Mouse (Mus musculus) testis, adult 2 months (tissue): Measurements from ENCODE around the gene She. TPM values are rescaled to one million over a fixed set of nuclear protein-coding genes. Genes with fewer than 3 reads are reported as not detected.
"Not testable (repeated sequence)": the region's sequence is repeated elsewhere in the genome, so short reads cannot be mapped to it uniquely, and the experiment has no call there.

Experiments used
- H3K27ac ChIP-seq: fragments of 200-500 bp; 2 replicates; pipeline ENCODE4 v1.5.1; 2012; ENCODE audit warnings: low read depth, low read length; ENCODE audit not compliant: control insufficient read depth, insufficient read depth
- H3K27me3 ChIP-seq: fragments of 200-500 bp; 2 replicates; pipeline ENCODE4 v1.6.1; 2012; ENCODE audit warnings: mild to moderate bottlenecking, low read length, moderate library complexity; ENCODE audit not compliant: control insufficient read depth, insufficient read depth
- H3K36me3 ChIP-seq: fragments of 200-500 bp; 2 replicates; pipeline ENCODE4 v1.6.1; 2012; ENCODE audit warnings: mild to moderate bottlenecking, low read length; ENCODE audit not compliant: control insufficient read depth, insufficient read depth
- H3K4me1 ChIP-seq: fragments of 200-500 bp; 2 replicates; pipeline ENCODE4 v1.6.1; 2012; ENCODE audit warnings: low read length; ENCODE audit not compliant: control insufficient read depth, insufficient read depth
- H3K4me3 ChIP-seq: fragments of 200-500 bp; 2 replicates; pipeline ENCODE4 v1.5.1; 2012; ENCODE audit warnings: low read depth, mild to moderate bottlenecking, low read length, moderate library complexity, mixed read lengths; ENCODE audit not compliant: control insufficient read depth
- CTCF ChIP-seq: fragments of 200-500 bp; IDR thresholded peaks from 2 replicates; pipeline ENCODE4 v1.5.1; 2012; ENCODE audit warnings: low read depth, mild to moderate bottlenecking, inconsistent platforms, low read length, moderate library complexity; ENCODE audit not compliant: control insufficient read depth, insufficient read depth, insufficient replicate concordance
- POLR2A ChIP-seq: fragments of 200-500 bp; IDR thresholded peaks from 2 replicates; pipeline ENCODE4 v1.6.1; 2012; ENCODE audit warnings: low read depth, mild to moderate bottlenecking, inconsistent platforms, low read length, moderate library complexity; ENCODE audit not compliant: control insufficient read depth
- polyA plus RNA-seq: library from polyadenylated mRNA; depleted of rRNA; stranded (reverse); fragments of >200 nt; gene quantifications from 2 replicates; pipeline ENCODE4 v1.2.3, GENCODE M21; 2012

Gene She
- polyA plus RNA-seq, 1 experiment, result 0.12 TPM

DNA sequence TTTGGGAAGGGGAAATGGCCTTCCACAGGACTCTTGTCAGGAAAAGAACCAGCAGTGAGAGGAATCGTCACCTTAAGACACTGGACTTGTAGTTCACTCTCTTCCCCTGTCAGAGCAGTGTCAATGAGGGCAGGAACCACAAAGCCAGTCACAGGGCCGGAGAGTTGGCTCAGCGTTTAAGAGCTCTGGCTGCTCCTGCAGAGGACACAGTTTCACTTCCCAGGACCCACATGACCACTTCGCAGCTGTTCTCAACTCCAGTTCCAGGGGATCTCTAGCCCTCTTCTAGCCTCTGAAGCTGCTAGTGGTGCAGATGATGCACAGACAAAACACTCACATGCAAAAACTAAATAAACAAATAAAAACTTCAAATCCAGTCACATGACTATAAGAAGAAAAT, 34.8 kb upstream of the She start:
- no peak for TF ChIP-seq CTCF
- TF ChIP-seq POLR2A, result no peak
- no peak overlapping the region for H3K27ac ChIP-seq
- H3K36me3 ChIP-seq, result no peaks in the 10 kb centered on the region
- H3K27me3 ChIP-seq, result no peaks in the 10 kb centered on the region
- no peak overlapping the region for H3K4me3 ChIP-seq
- peaks cover 2% of the 10 kb centered on the region; the same call in 1 of the 2 replicates for H3K4me1 ChIP-seq

DNA sequence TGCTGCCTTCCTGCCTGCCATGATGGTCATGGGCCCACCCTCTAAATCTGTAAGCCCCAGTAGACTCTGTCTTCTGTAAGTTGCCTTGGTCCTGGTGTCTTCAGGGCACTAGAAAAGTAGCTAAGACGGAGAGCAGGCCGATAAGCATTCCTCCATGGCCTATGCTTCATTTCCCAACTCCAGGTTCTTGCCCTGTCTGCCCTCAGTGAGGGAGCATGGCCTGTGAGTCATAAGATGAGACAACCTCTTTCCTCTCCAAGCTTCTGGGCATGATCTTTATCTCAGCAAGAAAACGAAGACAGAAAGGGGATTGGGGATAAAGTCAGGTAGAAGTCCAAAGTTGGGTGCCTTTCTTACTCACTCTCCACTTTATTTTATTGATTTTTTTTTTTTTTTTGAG, 32.7 kb upstream of the She start:
- Histone ChIP-seq H3K27ac (no peak overlapping the region), H3K4me3 (peak overlapping the region; percentile 67), H3K36me3 (no peaks in the 10 kb centered on the region), H3K27me3 (no peaks in the 10 kb centered on the region), H3K4me1 (peaks cover 2% of the 10 kb centered on the region; the same call in 1 of the 2 replicates)
- no peak for TF ChIP-seq POLR2A
- no peak for TF ChIP-seq CTCF

- no peaks in the 10 kb centered on the region for H3K36me3 ChIP-seq
- H3K27ac ChIP-seq, result no peak overlapping the region
- H3K27me3 ChIP-seq, result no peaks in the 10 kb centered on the region
- H3K4me1 ChIP-seq, result peaks cover 2% of the 10 kb centered on the region; the same call in 1 of the 2 replicates
- H3K4me3 ChIP-seq, result peak overlapping the region; percentile 67
- TF ChIP-seq CTCF (no peak), POLR2A (no peak)
Measured at GRCm38 (mm10) chr3:89799476-89799875, 31.7 kb upstream of the She start.

GRCm38 (mm10) chr3:89800078-89800477, 31.1 kb upstream of the She start:
- H3K36me3 ChIP-seq, H3K27me3 ChIP-seq, H3K4me1 ChIP-seq, H3K4me3 ChIP-seq, H3K27ac ChIP-seq: not testable (repeated sequence)

GRCm38 (mm10) chr3:89800774-89801506, 30.2 kb upstream of the She start:
- no peaks in the 10 kb centered on the region for H3K27me3 ChIP-seq
- H3K36me3 ChIP-seq, result no peaks in the 10 kb centered on the region
- H3K27ac ChIP-seq, result no peak overlapping the region
- no peak overlapping the region for H3K4me3 ChIP-seq
- no peak for TF ChIP-seq CTCF
- no peak for TF ChIP-seq POLR2A
- H3K4me1 ChIP-seq, result peaks cover 2% of the 10 kb centered on the region; the same call in 1 of the 2 replicates

- Histone ChIP-seq H3K27me3 (no peaks in the 10 kb centered on the region), H3K36me3 (no peaks in the 10 kb centered on the region), H3K4me3 (no peak overlapping the region), H3K27ac (no peak overlapping the region), H3K4me1 (peaks cover 2% of the 10 kb centered on the region; the same call in 1 of the 2 replicates)
- no peak for TF ChIP-seq CTCF
- no peak for TF ChIP-seq POLR2A
Measured at GRCm38 (mm10) chr3:89801507-89801847, 29.7 kb upstream of the She start.

DNA sequence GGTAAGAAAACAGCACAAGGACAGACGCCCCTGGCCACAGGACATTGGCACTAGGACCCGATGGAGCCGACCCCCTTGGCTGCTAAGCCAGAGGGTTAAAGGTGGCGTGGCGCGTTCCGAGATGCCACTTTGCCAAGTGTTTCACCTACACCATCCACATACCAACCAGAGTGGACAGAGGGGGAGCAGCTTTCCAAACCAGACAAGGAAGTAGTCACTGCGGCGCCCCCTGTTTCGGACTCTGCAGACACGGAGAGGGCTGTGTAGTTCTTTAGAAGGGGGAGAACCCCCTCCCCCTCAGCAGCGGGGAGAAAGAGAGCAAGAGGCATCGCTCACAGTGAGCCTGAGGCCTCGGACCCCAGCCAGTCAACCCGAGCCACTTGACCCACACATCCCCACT, 28.3 kb upstream of the She start:
- H3K4me3 ChIP-seq, result no peak overlapping the region
- H3K36me3 ChIP-seq, result no peaks in the 10 kb centered on the region
- no peaks in the 10 kb centered on the region for H3K27me3 ChIP-seq
- no peak overlapping the region for H3K27ac ChIP-seq
- peaks cover 2% of the 10 kb centered on the region; the same call in 1 of the 2 replicates for H3K4me1 ChIP-seq
- TF ChIP-seq POLR2A (no peak), CTCF (no peak)

DNA sequence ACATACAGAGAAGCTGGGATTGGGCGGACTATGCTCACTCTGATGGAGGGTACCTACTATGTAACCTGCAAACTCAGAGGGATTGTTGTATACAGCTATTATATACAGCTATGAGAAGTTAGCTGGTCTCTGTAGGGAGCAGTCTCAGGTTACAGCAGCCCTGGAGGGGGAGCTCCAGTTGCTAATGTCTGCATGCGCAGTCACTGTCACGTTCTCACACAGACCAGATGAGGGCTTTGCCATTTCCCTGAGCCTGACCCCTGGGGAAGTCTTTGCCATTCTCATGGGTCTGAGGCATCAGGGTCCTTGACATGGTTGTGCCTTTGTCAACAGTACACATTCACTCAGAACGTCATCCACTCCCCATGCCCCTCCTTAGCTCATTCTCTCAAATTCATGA, 26.0 kb upstream of the She start:
- Histone ChIP-seq H3K4me3 (no peak overlapping the region), H3K36me3 (no peaks in the 10 kb centered on the region), H3K4me1 (no peaks in the 10 kb centered on the region), H3K27me3 (no peaks in the 10 kb centered on the region), H3K27ac (no peak overlapping the region)
- no peak for TF ChIP-seq CTCF
- no peak for TF ChIP-seq POLR2A
